Mouse (Mus musculus): Measurements from ENCODE around the gene Zfp101.
A peak's percentile ranks its signal among the peaks of the same experiment; 100 is the strongest.

The Zfp101 gene

DNA sequence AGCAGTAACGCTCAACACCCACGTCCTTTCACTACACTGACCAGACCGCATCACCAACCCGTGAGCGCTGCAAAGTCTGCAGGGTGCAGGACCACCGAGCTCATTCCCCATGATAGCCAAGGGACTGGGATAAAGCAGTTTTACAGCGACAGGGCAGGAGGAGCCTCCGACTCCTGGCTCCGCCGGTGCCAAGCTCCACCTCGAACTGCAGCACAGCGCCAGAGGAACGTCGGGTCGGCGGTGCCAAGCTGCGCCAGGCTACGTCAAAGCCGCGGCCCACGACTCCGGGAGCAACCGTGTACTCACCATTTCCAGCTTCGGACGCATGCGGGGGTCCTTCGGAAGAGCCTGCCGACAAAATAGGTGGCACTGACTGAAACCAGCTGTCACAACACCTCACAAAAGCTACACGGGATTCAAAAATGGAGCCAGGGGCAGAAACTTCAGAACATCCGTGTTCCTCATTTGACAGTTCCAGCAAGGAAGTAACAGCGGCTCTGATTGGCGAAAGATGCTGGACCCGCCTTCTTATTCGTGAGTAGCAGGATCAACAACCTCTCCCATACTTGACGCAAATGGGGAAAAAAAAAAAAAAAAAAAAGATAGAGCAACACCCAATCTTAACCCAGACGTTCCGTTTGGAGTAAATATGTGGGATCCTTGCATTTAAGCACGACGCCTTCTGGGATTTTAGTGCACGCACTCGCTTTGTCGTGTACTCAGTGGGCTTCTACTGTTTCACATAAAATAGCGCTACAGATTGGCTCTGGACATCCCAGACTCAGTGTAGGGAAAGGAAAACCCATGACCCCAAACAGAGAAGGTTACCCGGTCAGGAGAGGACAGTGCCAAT, at the start of gene Zfp101:
Gene Zfp101, minus strand, starts transcription at position 460 of the 853 bp plus-strand sequence.
- DNase-seq (ENCODE audit: low spot score): peak; percentile 92

DNA sequence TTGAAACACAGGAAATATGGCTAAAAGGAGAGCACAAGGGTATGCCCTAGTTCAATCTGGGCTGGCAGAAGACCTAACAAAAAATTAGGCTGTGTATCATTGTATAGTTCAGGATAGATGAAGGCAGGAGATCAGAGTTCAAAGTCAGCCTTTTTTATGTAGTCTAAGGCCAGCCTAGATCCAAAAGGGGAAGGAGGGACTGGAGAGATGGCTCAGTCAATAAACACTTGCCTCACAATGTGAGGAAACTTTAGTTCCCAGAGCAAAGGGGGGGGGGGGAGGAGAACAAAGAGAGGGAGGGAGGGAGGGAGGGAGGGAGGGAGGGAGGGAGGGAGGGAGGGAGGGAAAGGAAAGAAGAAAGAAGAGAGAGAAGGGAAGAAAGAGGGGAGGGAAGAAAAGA, 46.7 kb upstream of the Zfp101 start:
- DNase-seq (ENCODE audit: low spot score): no peak

- no peak for DNase-seq (ENCODE audit: low spot score)
Observed at GRCm38 (mm10) chr17:33439922-33440321, 45.5 kb upstream of the Zfp101 start.

- peak; percentile 27 for DNase-seq (ENCODE audit: low spot score)
Observed at GRCm38 (mm10) chr17:33439148-33439547, 44.7 kb upstream of the Zfp101 start.

DNA sequence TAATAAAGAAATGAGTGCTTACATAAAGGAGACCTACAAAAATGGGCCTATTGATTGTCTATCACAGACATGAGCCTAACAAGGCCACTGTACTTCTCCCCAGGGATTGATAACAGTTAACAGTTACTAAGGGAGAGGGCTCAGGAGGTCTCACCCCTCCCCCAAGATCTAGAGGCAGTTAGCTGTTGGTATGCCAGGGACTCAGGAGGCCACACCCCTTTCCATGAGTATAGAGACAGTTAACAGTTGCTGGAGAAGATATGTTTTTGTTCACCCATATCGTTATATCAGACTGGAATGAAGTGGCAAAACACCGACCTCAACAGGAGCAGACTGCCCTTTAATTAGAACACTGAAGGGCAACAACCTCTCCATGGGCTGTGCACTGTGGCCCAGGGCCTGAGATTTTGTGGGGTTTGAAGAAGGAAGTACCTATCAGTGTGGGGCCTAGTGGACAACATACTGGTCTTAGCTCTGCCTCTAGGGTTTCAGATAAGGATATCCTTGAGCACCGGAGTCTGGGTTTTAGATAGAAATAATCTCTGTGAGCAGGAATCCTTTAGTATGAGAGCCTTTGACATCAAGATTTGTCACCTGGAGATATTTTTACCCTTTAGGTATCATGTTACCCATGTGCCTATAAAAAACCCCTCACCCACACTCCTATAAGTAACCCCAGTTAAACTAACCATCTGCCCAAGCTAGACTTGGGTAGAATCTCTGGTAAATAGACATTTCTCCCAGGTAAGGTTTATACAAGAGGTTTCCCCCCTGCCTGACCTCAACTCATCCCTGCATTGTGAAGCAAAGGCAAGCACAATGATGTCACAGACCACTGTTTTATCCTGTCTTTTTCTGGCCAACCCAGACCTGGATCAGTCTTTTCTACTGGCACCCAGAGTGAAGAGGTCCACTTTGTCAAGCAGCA, 37.8 kb upstream of the Zfp101 start, which contains the start of gene Actl9:
Gene Actl9, plus strand, starts transcription at position 878 of the 928 bp plus-strand sequence.
- no peak for DNase-seq (ENCODE audit: low spot score)

GRCm38 (mm10) chr17:33392271-33392670, 2.2 kb downstream of the Zfp101 start:
- no peak for DNase-seq (ENCODE audit: low spot score)

DNA sequence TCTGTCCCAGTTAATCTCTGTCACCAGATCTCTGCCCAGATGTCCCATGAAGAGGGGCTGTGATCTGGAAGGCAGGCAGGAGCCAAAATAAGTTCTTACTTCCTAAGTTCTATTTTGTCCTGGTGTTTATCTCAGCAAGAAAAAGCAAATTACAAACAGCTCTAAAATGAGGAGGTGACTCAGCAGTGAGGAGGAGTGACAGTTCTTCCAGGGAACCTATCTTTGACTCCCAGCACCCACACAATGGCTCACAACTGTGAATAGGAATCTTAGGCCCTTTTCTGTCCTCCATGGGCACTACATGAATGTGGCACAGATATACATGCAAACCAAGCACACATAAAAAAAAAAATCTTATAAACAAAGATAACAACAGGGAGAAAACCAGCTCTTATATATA, 8.7 kb downstream of the Zfp101 start:
- DNase-seq (ENCODE audit: low spot score): no peak

GRCm38 (mm10) chr17:33372795-33373194, 21.6 kb downstream of the Zfp101 start:
- peak; percentile 25 for DNase-seq (ENCODE audit: low spot score)

DNA sequence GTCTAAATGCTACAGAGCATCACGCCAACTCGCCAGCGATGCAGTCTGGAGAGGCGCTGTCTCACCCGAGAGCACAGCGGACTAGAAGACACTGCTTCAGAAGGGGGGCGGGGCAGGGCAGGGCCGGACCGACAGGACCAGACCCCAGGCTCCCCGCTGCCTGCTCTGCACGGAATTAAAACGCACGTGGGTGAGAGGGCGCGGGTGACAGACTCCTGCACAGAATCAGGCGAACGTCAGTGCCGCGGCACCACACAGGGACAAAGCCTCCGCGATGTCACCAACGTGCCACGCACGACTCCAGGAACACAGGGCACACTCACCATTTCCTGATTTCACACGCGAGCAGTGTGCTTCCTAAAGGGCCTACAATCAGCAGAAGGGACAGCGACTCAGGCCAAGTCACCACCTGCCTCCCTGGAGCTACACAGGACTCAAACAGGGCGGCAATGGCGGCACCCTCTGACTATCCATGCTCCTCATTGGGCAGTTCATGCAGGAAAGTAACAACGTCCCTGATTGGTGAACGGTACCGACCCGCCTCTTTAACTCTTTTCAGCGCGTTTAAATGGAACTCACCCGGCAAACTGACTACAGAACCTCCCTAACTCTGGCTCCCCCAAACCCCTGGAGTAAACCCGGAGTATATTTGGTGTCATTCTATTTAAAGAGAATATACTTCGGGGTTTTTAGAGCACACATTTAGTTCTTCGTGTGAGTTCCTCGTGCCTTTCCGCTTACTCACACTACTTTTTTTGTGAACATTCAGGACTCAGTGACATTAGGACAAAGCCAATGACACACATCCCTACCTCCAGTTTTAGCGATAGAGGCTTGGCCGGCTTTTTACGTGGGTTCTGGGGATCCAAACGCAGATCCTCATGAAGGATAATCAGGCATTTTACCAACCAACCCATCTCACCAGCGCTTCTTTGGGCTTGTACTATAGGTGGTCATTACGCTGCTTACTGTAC, 35.7 kb downstream of the Zfp101 start, which contains the start of gene Zfp81:
Gene Zfp81, minus strand, starts transcription at position 468 of the 974 bp plus-strand sequence.
- peak; percentile 89 for DNase-seq (ENCODE audit: low spot score)

GRCm38 (mm10) chr17:33352981-33353380, 41.5 kb downstream of the Zfp101 start:
- DNase-seq (ENCODE audit: low spot score): no peak

Measured in yolk sac, embryonic 10.5 days (tissue).